Comparison of ENCODE assay signal across 8 mouse cellular contexts in genomic region chr7:121549329-121550022, GRCm38 (mm10).
DNase-seq lines count a peak whose midpoint lies in the region; ATAC-seq lines count a peak whose summit lies in the region.

No protein-coding gene starts in this region.

- H3K27ac ChIP-seq in kidney, embryonic 14.5 days (ENCODE audit: low read depth, low read length), result no peak overlapping the region
- no peak overlapping the region for H3K27ac ChIP-seq in forebrain, embryonic 11.5 days (ENCODE audit: low read depth, low read length)
- H3K27ac ChIP-seq in neural tube, embryonic 12.5 days, result no peak overlapping the region

- no peak for ATAC-seq in kidney, embryonic 14.5 days (ENCODE audit: low FRiP score, low TSS enrichment)
- ATAC-seq in forebrain, embryonic 11.5 days (replicated peaks; ENCODE audit: low FRiP score), result peak; percentile 93
- ATAC-seq in neural tube, embryonic 12.5 days (ENCODE audit: low FRiP score, low read depth), result peak; percentile 80

- peak; percentile 58 for DNase-seq in kidney, adult 11 months
- peak; percentile 85 for DNase-seq in forebrain, embryonic 11.5 days (ENCODE audit: low spot score)
- peak; percentile 34 for DNase-seq in kidney, postnatal 14 days
- no peak for DNase-seq in gastrocnemius, postnatal 36 days
- no peak for DNase-seq in heart, adult 8-10 months (ENCODE audit: low spot score)
- no peak for DNase-seq in heart, postnatal 4 days

- no peaks in the 10 kb centered on the region for H3K36me3 ChIP-seq in kidney, embryonic 14.5 days (ENCODE audit: control insufficient read depth, insufficient read depth, low read length)
- H3K36me3 ChIP-seq in forebrain, embryonic 11.5 days (ENCODE audit: control insufficient read depth, insufficient read depth, low read length), result no peaks in the 10 kb centered on the region
- no peaks in the 10 kb centered on the region for H3K36me3 ChIP-seq in neural tube, embryonic 12.5 days

- no peak overlapping the region for H3K9ac ChIP-seq in kidney, embryonic 14.5 days (ENCODE audit: low read depth, low read length)
- no peak overlapping the region for H3K9ac ChIP-seq in forebrain, embryonic 11.5 days (ENCODE audit: low read length)
- H3K9ac ChIP-seq in neural tube, embryonic 12.5 days, result no peak overlapping the region

- no peak overlapping the region for H3K4me2 ChIP-seq in kidney, embryonic 14.5 days (replicated peaks; ENCODE audit: low read depth, low read length)
- no peak overlapping the region for H3K4me2 ChIP-seq in forebrain, embryonic 11.5 days (ENCODE audit: low read depth, low read length, severe bottlenecking)
- H3K4me2 ChIP-seq in neural tube, embryonic 12.5 days (replicated peaks), result no peak overlapping the region

- H3K4me3 ChIP-seq in kidney, embryonic 14.5 days (ENCODE audit: low read length), result no peak overlapping the region
- H3K4me3 ChIP-seq in forebrain, embryonic 11.5 days (ENCODE audit: low read depth, low read length), result no peak overlapping the region
- no peak overlapping the region for H3K4me3 ChIP-seq in neural tube, embryonic 12.5 days

- intact Hi-C loops in gastrocnemius, postnatal 36 days (cut with DNase I), result no loop called here

- whole genome bisulfite sequencing in kidney, embryonic 14.5 days, result 42% methylated on average over 18 of the region's 18 CpGs
- 33% methylated on average over 18 of the region's 18 CpGs for WGBS in forebrain, embryonic 11.5 days
- 38% methylated on average over 18 of the region's 18 CpGs for WGBS in neural tube, embryonic 12.5 days

- no peaks in the 10 kb centered on the region for H3K9me3 ChIP-seq in kidney, embryonic 14.5 days (ENCODE audit: control insufficient read depth, low read length)
- no peaks in the 10 kb centered on the region for H3K9me3 ChIP-seq in forebrain, embryonic 11.5 days (ENCODE audit: control insufficient read depth, low read length)
- no peaks in the 10 kb centered on the region for H3K9me3 ChIP-seq in neural tube, embryonic 12.5 days

- H3K27me3 ChIP-seq in kidney, embryonic 14.5 days (ENCODE audit: control insufficient read depth, insufficient read depth, low read length), result no peaks in the 10 kb centered on the region
- H3K27me3 ChIP-seq in forebrain, embryonic 11.5 days (ENCODE audit: control insufficient read depth, insufficient read depth, low read length), result 0 out of 2 replicates have a peak, but pooled peaks cover 2% of the 10 kb centered on the region
- H3K27me3 ChIP-seq in neural tube, embryonic 12.5 days (replicated peaks), result no peaks in the 10 kb centered on the region

- H3K4me1 ChIP-seq in kidney, embryonic 14.5 days (ENCODE audit: control insufficient read depth, insufficient read depth, low read length), result no peaks in the 10 kb centered on the region
- no peaks in the 10 kb centered on the region for H3K4me1 ChIP-seq in forebrain, embryonic 11.5 days (replicated peaks; ENCODE audit: control insufficient read depth, insufficient read depth, low read length)
- peaks cover 6% of the 10 kb centered on the region; the same call in 1 of the 2 replicates for H3K4me1 ChIP-seq in neural tube, embryonic 12.5 days

Comparison
In these comparisons a context has a peak if more than half of its experiments do, and no peak if none do; other contexts are left out.
1. DNase-seq: peak in kidney, adult 11 months (single experiment), forebrain, embryonic 11.5 days (single experiment) and kidney, postnatal 14 days (single experiment); none in gastrocnemius, postnatal 36 days (0 of 2), heart, adult 8-10 months (single experiment) and heart, postnatal 4 days (single experiment).